Mouse (Mus musculus): ENCODE results near the gene Unkl.
A peak's percentile ranks its signal among the peaks of the same experiment; 100 is the strongest.

The Unkl gene

GRCm38 (mm10) chr17:25188150-25189031 is at the start of gene Unkl:
TSS of gene Unkl (plus strand) at chr17:25188397.
- DNase-seq: peak; percentile 30 to 45

GRCm38 (mm10) chr17:25138803-25139202 is 49.4 kb upstream of the Unkl start:
- DNase-seq: no peak

- DNase-seq: no peak
These were observed 48.2 kb upstream of the Unkl start for GRCm38 (mm10) chr17:25139960-25140359.

- no peak for DNase-seq
These were observed 26.0 kb upstream of the Unkl start, which contains the start of gene Ccdc154 for GRCm38 (mm10) chr17:25162161-25162560. TSS of gene Ccdc154 (plus strand) at chr17:25162461.

GRCm38 (mm10) chr17:25163387-25163786 is 24.8 kb upstream of the Unkl start:
- DNase-seq: no peak

- no peak for DNase-seq
These were observed 23.4 kb upstream of the Unkl start for GRCm38 (mm10) chr17:25164770-25165169.

GRCm38 (mm10) chr17:25165970-25166671 is 22.1 kb upstream of the Unkl start:
- no peak for DNase-seq

GRCm38 (mm10) chr17:25169706-25170105 is 18.5 kb upstream of the Unkl start:
- no peak for DNase-seq

GRCm38 (mm10) chr17:25172558-25172957 is 15.6 kb upstream of the Unkl start:
- DNase-seq: no peak

GRCm38 (mm10) chr17:25175411-25175810 is 12.8 kb upstream of the Unkl start, which contains the start of gene Gm38655:
TSS of gene Gm38655 (minus strand) at chr17:25175471.
- DNase-seq: no peak

- DNase-seq: peak in 1 of 2 experiments; percentile 11
These were observed 5.0 kb upstream of the Unkl start for GRCm38 (mm10) chr17:25183232-25183631.

GRCm38 (mm10) chr17:25184129-25184691 is 4.0 kb upstream of the Unkl start, which contains the start of gene BC003965:
TSS of gene BC003965 (plus strand) at chr17:25184554.
- DNase-seq: peak; percentile 96 to 98

GRCm38 (mm10) chr17:25184961-25185360 is 3.2 kb upstream of the Unkl start:
- DNase-seq: no peak

- DNase-seq: no peak
These were observed 430 bp upstream of the Unkl start for GRCm38 (mm10) chr17:25187784-25188149.

- no peak for DNase-seq
These were observed 894 bp downstream of the Unkl start for GRCm38 (mm10) chr17:25189091-25189490.

GRCm38 (mm10) chr17:25202401-25202800 is 14.2 kb downstream of the Unkl start:
- DNase-seq: no peak

GRCm38 (mm10) chr17:25210006-25210405 is 21.8 kb downstream of the Unkl start:
- no peak for DNase-seq

- DNase-seq: peak; percentile 55 to 70
These were observed 22.7 kb downstream of the Unkl start for GRCm38 (mm10) chr17:25210680-25211466.

- no peak for DNase-seq
These were observed 23.5 kb downstream of the Unkl start for GRCm38 (mm10) chr17:25211705-25212104.

- no peak for DNase-seq
These were observed 27.2 kb downstream of the Unkl start for GRCm38 (mm10) chr17:25215431-25215830.

GRCm38 (mm10) chr17:25218967-25219366 is 30.8 kb downstream of the Unkl start:
- DNase-seq: no peak

GRCm38 (mm10) chr17:25219492-25220295 is 31.5 kb downstream of the Unkl start:
- no peak for DNase-seq

Measured in kidney, adult 8-10 months (tissue).